Mouse (Mus musculus): Measurements from ENCODE around the gene Nefh. TPM values are rescaled to one million over a fixed set of nuclear protein-coding genes. Genes with fewer than 3 reads are reported as not detected.

Gene Nefh
- total RNA-seq (2021), result under 1 TPM in 1 of 2 experiments, not detected in 1; 0.15 TPM
- long read RNA-seq, experiment 1, result 0 reads
- long read RNA-seq, experiment 2, result 0 reads

- intact Hi-C loops (cut with DNase I), result no loop called here
- DNase-seq, result no peak
These were observed at the start of gene Nefh for GRCm38 (mm10) chr11:4947813-4948174. TSS of gene Nefh (minus strand) at chr11:4948064.

GRCm38 (mm10) chr11:4996621-4997199 is 48.8 kb upstream of the Nefh start:
- no peak for DNase-seq
- intact Hi-C loops (cut with DNase I), result no loop called here

DNA sequence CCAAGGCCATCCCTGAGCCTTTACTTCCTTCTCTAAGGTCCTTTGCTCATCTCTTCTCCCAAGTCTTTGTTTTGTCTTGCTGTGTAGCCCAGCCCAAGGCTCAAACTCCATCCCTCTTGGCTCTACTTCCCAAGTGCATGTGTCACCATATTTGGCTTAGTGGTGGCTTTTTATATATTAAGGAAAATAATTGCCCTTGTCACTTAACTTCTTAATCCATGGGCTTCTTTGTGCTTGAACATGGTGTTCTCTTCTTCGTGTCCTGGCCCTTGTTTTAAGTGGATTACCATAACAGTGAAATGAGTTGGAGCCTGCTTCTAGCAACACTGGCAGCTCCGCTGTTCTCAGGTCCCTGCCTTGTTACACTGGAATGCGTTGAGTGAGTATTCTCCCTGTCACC is 47.8 kb upstream of the Nefh start:
- intact Hi-C loops (cut with DNase I), result no loop called here
- no peak for DNase-seq

DNA sequence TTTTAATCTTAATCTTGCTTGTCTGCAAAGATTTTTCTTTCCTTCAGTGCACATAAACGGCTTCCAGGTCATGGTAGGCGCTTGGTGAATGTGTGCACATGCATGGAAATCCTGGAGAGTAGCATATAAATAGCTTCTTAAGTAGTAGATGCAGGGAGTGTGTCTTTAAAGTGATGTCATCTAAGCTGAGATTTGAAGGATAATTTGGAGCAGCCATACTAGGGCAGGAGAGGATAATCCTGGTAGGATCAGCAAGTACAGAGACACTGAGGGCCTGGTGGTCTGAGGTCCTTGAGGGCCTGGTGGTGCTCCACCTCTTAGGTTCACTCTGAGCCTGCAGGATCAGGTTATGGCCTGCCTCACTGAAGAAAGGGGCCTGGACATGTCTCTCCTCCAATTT is 44.6 kb upstream of the Nefh start:
- intact Hi-C loops (cut with DNase I), result no loop called here
- DNase-seq, result no peak

DNA sequence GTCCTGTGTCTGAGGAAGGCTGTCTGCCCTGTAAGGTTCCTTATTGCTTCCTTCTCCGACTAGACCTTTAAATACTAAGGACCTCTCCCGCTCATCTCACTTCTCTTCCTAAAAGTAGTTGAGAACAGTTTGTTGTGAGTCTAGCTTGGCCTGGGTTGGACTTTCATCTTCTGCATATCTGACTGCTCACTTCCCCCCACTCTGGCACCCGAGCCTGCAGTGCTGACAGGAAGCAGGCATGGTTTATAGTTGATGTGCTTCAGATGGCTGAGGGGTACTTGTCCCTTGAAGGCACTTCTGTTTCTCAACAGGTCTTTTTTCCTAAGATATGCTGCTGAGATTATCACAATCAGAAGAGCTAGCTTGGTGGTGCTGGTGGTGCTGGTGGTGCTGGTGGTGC is 41.3 kb upstream of the Nefh start:
- no peak for DNase-seq
- intact Hi-C loops (cut with DNase I), result no loop called here

DNA sequence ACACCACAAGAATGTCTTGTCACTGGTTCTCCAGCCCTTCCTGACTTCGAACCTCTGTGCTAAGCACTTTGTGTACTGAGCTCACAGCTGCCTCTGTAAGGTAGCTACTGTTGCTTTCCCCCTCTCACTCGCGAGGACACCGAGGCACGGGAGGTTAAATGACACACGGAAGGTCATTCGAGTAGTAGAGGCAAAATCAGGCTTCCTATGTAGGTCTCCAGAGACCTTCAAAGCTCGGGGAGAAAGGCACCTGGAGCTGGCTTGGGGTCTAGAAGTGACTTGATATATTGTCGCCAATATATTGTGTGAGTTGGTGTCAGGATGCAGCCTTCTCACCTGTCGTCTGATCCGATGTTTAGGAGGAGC is 39.6 kb upstream of the Nefh start:
- no peak for DNase-seq
- intact Hi-C loops (cut with DNase I), result no loop called here

DNA sequence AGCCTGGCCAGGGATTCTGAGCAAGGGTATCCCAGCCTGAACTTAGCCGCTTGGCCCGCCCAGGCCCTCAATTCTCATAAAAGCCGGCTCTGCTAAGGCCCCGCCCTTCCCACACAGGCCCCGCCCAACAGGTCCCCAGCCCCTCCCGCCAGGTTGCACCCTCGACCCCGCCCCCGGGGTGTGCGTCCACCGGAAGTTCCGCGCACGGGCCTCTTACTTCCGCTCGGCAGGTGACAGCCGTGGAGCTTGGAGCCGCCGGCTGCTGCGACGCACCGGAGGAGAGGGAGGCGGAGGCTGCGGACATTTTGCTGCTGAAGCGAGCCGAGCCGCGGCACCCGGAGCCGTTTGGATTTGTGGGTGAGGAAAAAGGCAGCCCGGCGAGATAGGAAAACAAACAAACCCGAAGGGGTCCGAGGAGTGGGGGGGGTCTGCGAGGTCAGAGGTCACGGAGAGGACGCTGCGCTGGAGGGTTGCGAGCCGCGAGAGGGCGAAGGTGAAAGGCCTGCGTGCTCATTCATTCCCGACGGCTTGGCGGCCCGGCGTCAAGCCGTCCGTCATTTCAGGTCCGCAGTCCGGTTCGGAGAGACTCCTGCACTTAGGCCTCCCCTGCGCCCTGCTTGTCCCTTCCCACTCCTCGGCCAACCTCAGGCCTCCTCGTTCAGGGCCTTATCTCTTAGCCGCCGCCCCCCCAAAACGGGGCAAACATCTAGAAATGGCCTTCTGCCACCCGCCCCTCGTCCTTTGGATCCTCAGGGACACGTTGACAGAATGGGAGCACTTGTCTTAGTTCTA is 39.0 kb upstream of the Nefh start, which contains the start of gene Ap1b1:
Gene Ap1b1, plus strand, starts transcription at position 130 of the 792 bp plus-strand sequence.
- intact Hi-C loops (cut with DNase I), result no loop called here
- DNase-seq, result peak; percentile 78 to 89

DNA sequence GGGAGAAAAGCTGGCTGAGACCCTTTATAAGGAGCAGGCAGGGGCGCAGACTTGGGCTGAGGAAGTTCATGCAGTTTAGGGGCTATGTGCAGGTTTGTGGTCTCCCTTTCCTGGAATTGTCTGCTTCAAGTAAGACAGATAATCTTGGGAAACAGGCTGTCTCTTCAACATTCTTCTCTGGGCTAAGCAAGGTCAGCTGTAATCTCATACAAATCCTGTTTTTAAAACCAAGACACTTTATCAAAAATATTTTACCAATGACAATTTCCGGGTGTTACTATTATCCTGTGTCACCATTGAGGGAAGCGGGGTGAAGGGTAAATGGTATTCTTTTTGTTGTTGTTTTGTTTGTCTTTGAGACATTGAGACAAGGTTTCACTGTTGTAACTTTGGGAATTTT is 36.9 kb upstream of the Nefh start:
- intact Hi-C loops (cut with DNase I), result no loop called here
- no peak for DNase-seq

DNA sequence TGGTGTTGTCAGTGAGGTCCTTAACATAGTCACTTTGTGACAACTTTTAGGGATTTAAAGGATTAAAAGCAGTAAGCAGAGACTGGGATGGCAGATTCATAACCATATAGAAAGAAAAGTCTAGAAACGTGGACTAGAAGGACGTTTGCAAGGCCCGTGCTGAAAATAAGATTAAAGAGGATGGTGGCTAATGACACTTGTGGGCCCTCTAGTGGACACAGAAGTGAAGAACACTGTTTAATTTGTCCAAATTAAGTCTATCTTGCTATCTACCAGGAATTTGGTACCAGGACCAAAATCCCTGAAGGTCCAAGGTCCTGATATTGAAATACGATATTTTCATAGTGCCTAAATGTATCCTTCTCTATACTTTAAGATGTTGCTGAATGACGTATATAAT is 36.4 kb upstream of the Nefh start:
- intact Hi-C loops (cut with DNase I), result no loop called here
- no peak for DNase-seq

DNA sequence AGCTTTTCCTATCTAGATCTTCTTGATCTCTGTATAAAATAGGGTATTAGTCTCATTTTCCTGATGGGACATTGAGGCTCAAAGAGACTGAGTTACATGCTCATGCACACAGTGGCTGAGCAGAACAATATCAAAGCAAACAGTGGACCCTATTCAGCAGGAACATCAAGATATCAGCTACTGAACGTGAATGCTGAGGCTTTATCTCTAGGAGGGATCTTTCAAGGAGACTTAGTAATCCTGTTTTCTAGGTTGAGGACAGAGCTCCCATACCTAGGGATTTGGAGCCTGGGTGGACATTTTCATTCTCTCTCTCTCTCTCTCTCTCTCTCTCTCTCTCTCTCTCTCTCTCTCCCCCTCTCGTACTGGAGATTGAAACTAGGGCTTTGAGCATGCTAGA is 35.7 kb upstream of the Nefh start:
- no peak for DNase-seq
- intact Hi-C loops (cut with DNase I), result no loop called here

DNA sequence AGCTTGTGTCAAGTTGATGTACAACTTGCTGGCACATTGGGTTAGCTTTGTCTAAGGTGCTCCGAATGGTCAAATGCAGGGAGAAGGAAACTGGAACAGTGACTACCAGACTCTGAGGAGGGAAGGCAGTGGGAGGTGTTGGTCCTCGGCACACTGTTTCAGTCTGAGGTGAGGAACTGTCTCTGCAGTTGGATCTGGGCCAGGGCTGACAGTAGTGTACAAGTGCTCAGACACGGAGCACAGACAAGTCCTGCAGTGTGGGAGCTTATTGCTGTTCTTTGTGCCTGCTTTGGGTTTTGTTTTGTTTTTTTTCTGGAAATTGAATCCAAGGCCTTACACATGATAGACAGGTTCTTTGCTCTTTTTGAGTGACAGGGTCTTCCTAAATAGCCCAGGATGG is 35.1 kb upstream of the Nefh start:
- no peak for DNase-seq
- intact Hi-C loops (cut with DNase I), result no loop called here

- peak in 1 of 2 experiments; percentile 59 for DNase-seq
- intact Hi-C loops (cut with DNase I), result no loop called here
These were observed 27.8 kb upstream of the Nefh start for GRCm38 (mm10) chr11:4975623-4976022.

DNA sequence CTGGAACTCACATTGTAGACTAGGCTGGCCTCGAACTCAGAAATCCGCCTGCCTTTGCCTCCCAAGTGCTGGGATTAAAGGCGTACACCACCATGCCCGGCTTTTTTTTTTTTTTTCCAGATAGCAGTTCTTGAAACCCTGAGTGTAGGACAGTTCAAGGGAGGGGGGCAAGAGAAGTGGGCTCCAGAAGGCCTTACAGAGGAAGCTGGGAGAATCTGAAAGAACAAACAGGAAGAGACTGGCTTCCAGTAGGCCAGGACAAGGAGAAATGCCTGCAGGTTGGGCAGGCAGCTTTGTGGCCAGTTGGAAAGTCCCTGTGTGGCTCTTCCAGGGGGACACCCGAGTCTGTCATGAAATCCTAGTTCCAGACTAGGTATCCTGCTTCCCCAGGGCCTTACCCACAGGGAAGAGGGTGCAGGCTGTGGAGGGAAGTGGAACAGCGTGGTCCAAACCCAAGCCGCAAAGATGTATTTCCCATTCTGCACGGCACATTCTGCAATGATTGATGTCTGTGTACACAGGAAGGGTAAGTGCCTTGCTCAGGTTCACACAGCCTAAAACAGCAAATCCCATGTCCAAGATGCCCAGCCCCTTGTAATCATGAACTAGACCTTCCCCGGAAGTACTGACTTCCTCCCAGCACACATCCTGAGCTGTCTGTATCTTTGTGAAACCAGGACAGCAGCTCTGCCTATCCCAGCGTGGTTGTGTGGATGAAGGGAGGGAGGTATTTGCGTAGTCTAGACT is 26.7 kb upstream of the Nefh start:
- intact Hi-C loops (cut with DNase I), result loop anchor here (1.0 kb wide), 1 partner anchor 58 kb away; no protein-coding TSS in a partner anchor

DNA sequence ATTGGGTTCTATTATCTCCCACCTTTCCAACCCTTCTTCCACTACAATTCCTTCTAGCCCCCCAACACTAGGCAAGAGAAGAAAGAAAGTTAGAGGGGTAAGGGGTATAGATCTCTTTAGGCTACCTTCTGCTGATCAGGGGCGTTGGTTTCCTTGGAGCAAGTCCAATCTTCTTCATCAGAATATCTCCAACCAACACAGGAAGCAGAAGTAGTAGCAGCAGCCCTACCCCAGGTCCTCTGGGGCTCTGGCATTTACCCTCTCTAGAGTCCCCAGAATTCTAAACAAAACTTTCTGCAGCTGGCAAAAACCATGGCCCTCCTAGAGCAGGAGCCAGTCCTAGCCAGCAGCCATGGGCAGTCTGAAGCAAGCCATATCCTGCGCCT is 26.0 kb upstream of the Nefh start:
- intact Hi-C loops (cut with DNase I), result loop anchor here (1.0 kb wide), 1 partner anchor 58 kb away; no protein-coding TSS in a partner anchor
- no peak for DNase-seq

More for the DNA sequence above, 26.7 kb upstream of the Nefh start:
- no peak for DNase-seq

GRCm38 (mm10) chr11:4972967-4973870 is 25.4 kb upstream of the Nefh start:
- intact Hi-C loops (cut with DNase I), result no loop called here
- DNase-seq, result no peak

DNA sequence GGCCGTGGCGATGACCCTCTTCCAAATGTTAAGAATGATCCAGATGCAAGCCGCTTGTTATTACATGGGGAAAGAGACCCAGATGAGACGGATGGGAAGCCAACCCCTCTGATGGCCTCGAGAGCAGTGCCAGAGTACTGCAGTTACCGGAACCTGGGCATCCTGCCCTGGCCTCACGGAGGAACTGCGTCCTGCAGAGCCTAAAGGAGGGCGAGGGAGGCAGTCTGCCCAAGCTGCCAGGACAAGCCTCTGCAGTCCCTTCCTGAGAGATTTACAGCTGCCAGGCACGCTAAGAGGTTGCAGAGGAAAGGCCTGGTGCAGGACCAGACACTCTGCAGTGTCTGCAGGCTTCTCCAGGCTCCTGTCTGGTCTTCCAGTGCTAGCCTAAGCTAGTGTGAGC is 20.5 kb upstream of the Nefh start:
- peak in 1 of 2 experiments; percentile 21 for DNase-seq
- intact Hi-C loops (cut with DNase I), result no loop called here

- no peak for DNase-seq
- intact Hi-C loops (cut with DNase I), result no loop called here
These were observed 19.7 kb upstream of the Nefh start for GRCm38 (mm10) chr11:4967549-4967948.

DNA sequence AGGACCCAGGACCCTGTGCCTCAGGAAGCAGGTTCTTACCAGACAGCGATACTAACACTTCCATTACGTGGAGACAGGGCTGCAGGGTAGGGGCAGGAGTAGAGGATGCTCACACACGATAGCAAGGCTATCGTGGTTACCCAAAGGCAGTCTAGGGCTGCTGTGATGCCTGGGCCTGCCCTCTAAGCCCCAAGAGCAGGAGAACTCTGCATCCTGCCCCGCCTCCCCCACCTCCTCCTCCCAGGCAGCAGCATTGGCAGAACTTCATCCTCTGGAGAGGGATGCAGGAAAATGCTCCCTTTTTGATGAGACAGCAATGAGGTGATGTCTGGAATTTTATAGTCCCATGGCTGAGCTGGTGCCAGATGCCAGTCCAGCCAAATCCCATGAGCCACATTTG is 19.0 kb upstream of the Nefh start:
- intact Hi-C loops (cut with DNase I), result no loop called here
- DNase-seq, result no peak

DNA sequence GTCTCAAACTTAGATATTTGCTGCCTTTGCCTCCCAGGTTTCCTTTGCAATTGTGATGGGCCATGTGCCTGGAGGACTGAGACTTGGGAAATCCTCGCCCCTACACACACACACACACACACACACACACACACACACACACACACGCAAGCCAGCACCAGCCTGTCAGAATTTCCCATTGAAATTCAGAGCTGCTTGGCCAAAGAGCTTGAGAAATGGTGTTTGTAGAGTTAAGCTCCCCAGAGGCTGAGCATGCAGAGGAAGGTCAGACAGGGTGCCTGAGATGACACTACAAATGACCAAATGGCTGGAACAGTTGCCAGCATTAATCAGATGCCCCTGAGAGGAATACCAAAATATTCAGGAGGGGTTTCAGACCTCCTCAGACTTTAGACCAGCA is 18.5 kb upstream of the Nefh start:
- intact Hi-C loops (cut with DNase I), result no loop called here

GRCm38 (mm10) chr11:4963099-4963808 is 15.4 kb upstream of the Nefh start:
- intact Hi-C loops (cut with DNase I), result no loop called here
- no peak for DNase-seq

More for the DNA sequence above, 18.5 kb upstream of the Nefh start:
- DNase-seq, result no peak

Measured in gastrocnemius, postnatal 36 days (tissue).